ENCODE assay signal across 33 mouse cellular contexts in genomic region chr7:44809466-44809865, GRCm38 (mm10). TPM values are rescaled to one million over a fixed set of nuclear protein-coding genes. Genes with fewer than 3 reads are reported as not detected.
DNase-seq lines count a peak whose midpoint lies in the region; ATAC-seq and TF ChIP-seq lines count a peak whose summit lies in the region.
"Had no signal": no experiment of that assay in that cellular context is flagged by ENCODE, and none has a peak within 500 bp of the region (broad histone marks: within the 10 kb centered on the region; RNA-seq: fewer than 3 reads in every experiment).

No protein-coding gene starts in this region.

- H3K79me2 ChIP-seq in myocyte (ENCODE audit: control insufficient read depth, insufficient read depth): peaks cover 11% of the 10 kb centered on the region

- peak; percentile 58 for DNase-seq in heart, embryonic 10.5 days (ENCODE audit: low spot score)
- DNase-seq in liver: peak; percentile 1
- DNase-seq in thymus, postnatal 4 days: peak; percentile 1
- DNase-seq in thymus, adult 2 months: no peak
- DNase-seq in layer of hippocampus, postnatal 14 days (ENCODE audit: low spot score in 2 of 2): no peak
- DNase-seq: adrenal gland, postnatal 14 days; cerebellum, adult 11 months; cerebellum, adult 9-10 months; cerebellum, postnatal 36 days; embryo, embryonic 11 days; gastrocnemius, adult 2 months; kidney, adult 8-10 months; layer of hippocampus, adult 9-11 months; lung, postnatal 36 days; right cerebral cortex, postnatal 25 days; thymus, postnatal 14 days had no signal

- H3K4me2 ChIP-seq in heart, embryonic 11.5 days: no peak overlapping the region
- H3K4me2 ChIP-seq in liver, embryonic 12.5 days: no peak overlapping the region
- H3K4me2 ChIP-seq in myocyte (ENCODE audit: low read depth): no peak overlapping the region
- H3K4me2 ChIP-seq: embryonic facial prominence, embryonic 13.5 days; heart, embryonic 12.5 days; intestine, embryonic 15.5 days; limb, embryonic 13.5 days; lung, embryonic 15.5 days; midbrain, embryonic 12.5 days had no signal

- peaks cover 23% of the 10 kb centered on the region; the same call in 1 of the 2 replicates for H3K36me3 ChIP-seq in heart, embryonic 10.5 days
- peaks cover 6% of the 10 kb centered on the region; the same call in 1 of the 2 replicates for H3K36me3 ChIP-seq in heart, embryonic 11.5 days (ENCODE audit: control insufficient read depth, insufficient read depth, low read length)
- peaks cover 28% of the 10 kb centered on the region for H3K36me3 ChIP-seq in liver, embryonic 12.5 days
- no peaks in the 10 kb centered on the region for H3K36me3 ChIP-seq in thymus, adult 2 months (ENCODE audit: control insufficient read depth, insufficient read depth, low read length)
- peaks cover 36% of the 10 kb centered on the region for H3K36me3 ChIP-seq in myocyte (ENCODE audit: control insufficient read depth, insufficient read depth)

- H3ac ChIP-seq in myocyte (ENCODE audit: control insufficient read depth, insufficient read length): no peak overlapping the region

- H3K9ac ChIP-seq in heart, embryonic 11.5 days (ENCODE audit: low read depth, low read length): no peak overlapping the region
- H3K9ac ChIP-seq in liver, embryonic 12.5 days: no peak overlapping the region
- H3K9ac ChIP-seq: embryonic facial prominence, embryonic 13.5 days; heart, embryonic 12.5 days; intestine, embryonic 15.5 days; limb, embryonic 13.5 days; liver, embryonic 14.5 days; lung, embryonic 15.5 days; midbrain, embryonic 12.5 days had no signal

- TF ChIP-seq CTCF in thymus, adult 2 months (IDR thresholded peaks at IDR 0.05; ENCODE audit: borderline replicate concordance, control insufficient read depth, extremely low read depth, insufficient read depth, low read length, poor library complexity): no peak

- no peak overlapping the region for H3K4me3 ChIP-seq in heart, embryonic 10.5 days
- H3K4me3 ChIP-seq in heart, embryonic 11.5 days (ENCODE audit: low read depth, low read length): no peak overlapping the region
- no peak overlapping the region for H3K4me3 ChIP-seq in liver, embryonic 12.5 days
- H3K4me3 ChIP-seq in thymus, adult 2 months (ENCODE audit: control insufficient read depth, insufficient read depth, low read length): no peak overlapping the region
- no peak overlapping the region for H3K4me3 ChIP-seq in myocyte
- H3K4me3 ChIP-seq: embryonic facial prominence, embryonic 13.5 days; erythroblast, embryonic 14.5 days; gastrocnemius, adult 2 months; heart, embryonic 12.5 days; intestine, embryonic 15.5 days; limb, embryonic 13.5 days; lung, embryonic 15.5 days; megakaryocyte, embryonic 14.5 days; midbrain, embryonic 12.5 days had no signal

- H3K27ac ChIP-seq in heart, embryonic 10.5 days: no peak overlapping the region
- H3K27ac ChIP-seq in heart, embryonic 11.5 days (ENCODE audit: low read depth, low read length): no peak overlapping the region
- H3K27ac ChIP-seq in liver, embryonic 12.5 days: no peak overlapping the region
- no peak overlapping the region for H3K27ac ChIP-seq in thymus, adult 2 months (ENCODE audit: control insufficient read depth, insufficient read depth, low read length)
- H3K27ac ChIP-seq: embryonic facial prominence, embryonic 13.5 days; gastrocnemius, adult 2 months; intestine, embryonic 15.5 days; kidney, postnatal 0 days; limb, embryonic 13.5 days; liver, embryonic 14.5 days; lung, embryonic 15.5 days; midbrain, embryonic 12.5 days had no signal

- 0 out of 2 replicates have a peak, but pooled peaks cover 1% of the 10 kb centered on the region for H3K4me1 ChIP-seq in heart, embryonic 10.5 days
- no peaks in the 10 kb centered on the region for H3K4me1 ChIP-seq in heart, embryonic 11.5 days (ENCODE audit: control insufficient read depth, insufficient read depth, low read length)
- peaks cover 14% of the 10 kb centered on the region for H3K4me1 ChIP-seq in liver, embryonic 12.5 days
- no peaks in the 10 kb centered on the region for H3K4me1 ChIP-seq in thymus, adult 2 months (replicated peaks; ENCODE audit: control insufficient read depth, insufficient read depth, low read length)
- H3K4me1 ChIP-seq: embryonic facial prominence, embryonic 13.5 days; heart, embryonic 12.5 days; intestine, embryonic 15.5 days; limb, embryonic 13.5 days; lung, embryonic 15.5 days had no signal

- no peak for TF ChIP-seq POLR2A in thymus, adult 2 months (IDR thresholded peaks at IDR 0.05; ENCODE audit: control insufficient read depth, extremely low read depth, insufficient read depth, low read length, poor library complexity)
- TF ChIP-seq POLR2A in myocyte (IDR thresholded peaks at IDR 0.05; ENCODE audit: insufficient read length, low read depth): no peak

- 84% methylated on average over 3 of the region's 3 CpGs for WGBS in heart, embryonic 10.5 days
- WGBS in heart, embryonic 11.5 days (ENCODE audit: insufficient replicate concordance): 87% methylated on average over 3 of the region's 3 CpGs
- WGBS in liver, embryonic 12.5 days (ENCODE audit: insufficient replicate concordance): 66% methylated on average over 3 of the region's 3 CpGs
- WGBS in thymus, adult 2 months: 96% methylated on average over 3 of the region's 3 CpGs

- ATAC-seq in heart, embryonic 11.5 days (replicated peaks; ENCODE audit: insufficient number of reproducible peaks, low FRiP score, low TSS enrichment): no peak
- no peak for ATAC-seq in liver, embryonic 12.5 days
- ATAC-seq: CD4-positive, CD25-positive, alpha-beta regulatory T cell, adult 4 months; forebrain, embryonic 16.5 days; hindbrain, embryonic 16.5 days; intestine, embryonic 15.5 days had no signal

- no peaks in the 10 kb centered on the region for H3K9me3 ChIP-seq in heart, embryonic 10.5 days
- no peaks in the 10 kb centered on the region for H3K9me3 ChIP-seq in heart, embryonic 11.5 days (replicated peaks; ENCODE audit: control insufficient read depth, low read length)
- H3K9me3 ChIP-seq in liver, embryonic 12.5 days (replicated peaks): no peaks in the 10 kb centered on the region
- H3K9me3 ChIP-seq: embryonic facial prominence, embryonic 13.5 days; heart, embryonic 12.5 days; intestine, embryonic 15.5 days; limb, embryonic 13.5 days; lung, embryonic 15.5 days; megakaryocyte, embryonic 14.5 days; midbrain, embryonic 12.5 days had no signal

- H3K27me3 ChIP-seq in heart, embryonic 10.5 days (ENCODE audit: insufficient read depth, poor library complexity, severe bottlenecking): no peaks in the 10 kb centered on the region
- no peaks in the 10 kb centered on the region for H3K27me3 ChIP-seq in heart, embryonic 11.5 days (ENCODE audit: control insufficient read depth, insufficient read depth, low read length)
- peaks cover 16% of the 10 kb centered on the region; the same call in 1 of the 2 replicates for H3K27me3 ChIP-seq in liver, embryonic 12.5 days (replicated peaks)
- H3K27me3 ChIP-seq in thymus, adult 2 months (ENCODE audit: control insufficient read depth, insufficient read depth, low read length): no peaks in the 10 kb centered on the region
- H3K27me3 ChIP-seq in myocyte (ENCODE audit: control insufficient read depth, insufficient read depth, insufficient read length): peaks cover 8% of the 10 kb centered on the region
- H3K27me3 ChIP-seq: embryonic facial prominence, embryonic 13.5 days; heart, embryonic 12.5 days; intestine, embryonic 15.5 days; lung, embryonic 15.5 days had no signal

TF ChIP-seq in myocyte, 11 proteins besides CTCF, POLR2A, EP300 and RAD21 (continues in another document):
- TF ChIP-seq SRF (IDR thresholded peaks at IDR 0.05; ENCODE audit: control insufficient read depth, insufficient read length, low read depth) (no peak), POLR2AphosphoS2 (IDR thresholded peaks at IDR 0.05; ENCODE audit: insufficient read length, low read depth) (peak; percentile 97), E2F4 (IDR thresholded peaks at IDR 0.05; ENCODE audit: insufficient read depth) (no peak)

RNA-seq across cellular contexts. Expression of gene Nup62, which starts 6.4 kb away (rescaled TPM):
- 128 and 132 TPM in 2 replicates for polyA plus RNA-seq in heart, embryonic 10.5 days (2016; fragmentation: Nextera tagmentation; extraction: Ambion mirVana)
- polyA plus RNA-seq in heart, embryonic 11.5 days (2014; fragmentation: Nextera tagmentation; extraction: Ambion mirVana): 49.0 and 57.5 TPM in 2 replicates
- polyA plus RNA-seq in liver, embryonic 12.5 days (2016; fragmentation: Nextera tagmentation; extraction: Ambion mirVana): 82.6 and 84.9 TPM in 2 replicates
- 189 and 223 TPM in 2 replicates for polyA plus RNA-seq in thymus, adult 2 months (2012; rRNA removed)
- polyA plus RNA-seq in myocyte (2012; fragmentation: generic; extraction: Trizol): 77.0 TPM
- total RNA-seq in layer of hippocampus, postnatal 14 days (2021): 10 to 100 TPM; 29.6 to 36.7 TPM

RNA-seq across cellular contexts. Expression of gene Il4i1, which starts 6.7 kb away (rescaled TPM):
- 0.41 and 1.3 TPM in 2 replicates for polyA plus RNA-seq in heart, embryonic 10.5 days (2016; fragmentation: Nextera tagmentation; extraction: Ambion mirVana)
- polyA plus RNA-seq in heart, embryonic 11.5 days (2014; fragmentation: Nextera tagmentation; extraction: Ambion mirVana): 0.14 and 1.2 TPM in 2 replicates
- 0.59 and 0.64 TPM in 2 replicates for polyA plus RNA-seq in liver, embryonic 12.5 days (2016; fragmentation: Nextera tagmentation; extraction: Ambion mirVana)
- 71.7 and 74.4 TPM in 2 replicates for polyA plus RNA-seq in thymus, adult 2 months (2012; rRNA removed)
- 1.9 TPM for polyA plus RNA-seq in myocyte (2012; fragmentation: generic; extraction: Trizol)
- total RNA-seq in layer of hippocampus, postnatal 14 days (2021): 1 to 10 TPM; 1.5 to 1.8 TPM
- total RNA-seq: midbrain, postnatal 0 days had no signal

RNA-seq across cellular contexts. Expression of gene Atf5, which starts 7.0 kb away (rescaled TPM):
- 1.7 and 3.3 TPM in 2 replicates for polyA plus RNA-seq in heart, embryonic 10.5 days (2016; fragmentation: Nextera tagmentation; extraction: Ambion mirVana)
- 1.6 and 1.9 TPM in 2 replicates for polyA plus RNA-seq in heart, embryonic 11.5 days (2014; fragmentation: Nextera tagmentation; extraction: Ambion mirVana)
- 5.4 and 5.7 TPM in 2 replicates for polyA plus RNA-seq in liver, embryonic 12.5 days (2016; fragmentation: Nextera tagmentation; extraction: Ambion mirVana)
- polyA plus RNA-seq in thymus, adult 2 months (2012; rRNA removed): 76.5 and 102 TPM in 2 replicates
- 939 TPM for polyA plus RNA-seq in myocyte (2012; fragmentation: generic; extraction: Trizol)
- 10 to 100 TPM; 27.3 to 28.4 TPM for total RNA-seq in layer of hippocampus, postnatal 14 days (2021)

RNA-seq across cellular contexts. Expression of gene Akt1s1, which starts 39.3 kb away (rescaled TPM):
- polyA plus RNA-seq in heart, embryonic 10.5 days (2016; fragmentation: Nextera tagmentation; extraction: Ambion mirVana): 102 and 103 TPM in 2 replicates
- 38.6 and 53.9 TPM in 2 replicates for polyA plus RNA-seq in heart, embryonic 11.5 days (2014; fragmentation: Nextera tagmentation; extraction: Ambion mirVana)
- polyA plus RNA-seq in liver, embryonic 12.5 days (2016; fragmentation: Nextera tagmentation; extraction: Ambion mirVana): 42.7 and 45.3 TPM in 2 replicates
- 91.4 and 120 TPM in 2 replicates for polyA plus RNA-seq in thymus, adult 2 months (2012; rRNA removed)
- polyA plus RNA-seq in myocyte (2012; fragmentation: generic; extraction: Trizol): 200 TPM
- 10 to 100 TPM; 81.6 to 89.7 TPM for total RNA-seq in layer of hippocampus, postnatal 14 days (2021)

RNA-seq across cellular contexts. Expression of gene Tbc1d17, which starts 39.4 kb away (rescaled TPM):
- polyA plus RNA-seq in heart, embryonic 10.5 days (2016; fragmentation: Nextera tagmentation; extraction: Ambion mirVana): 56.9 and 67.3 TPM in 2 replicates
- 48.2 and 49.2 TPM in 2 replicates for polyA plus RNA-seq in heart, embryonic 11.5 days (2014; fragmentation: Nextera tagmentation; extraction: Ambion mirVana)
- polyA plus RNA-seq in liver, embryonic 12.5 days (2016; fragmentation: Nextera tagmentation; extraction: Ambion mirVana): 34.4 and 39.6 TPM in 2 replicates
- polyA plus RNA-seq in thymus, adult 2 months (2012; rRNA removed): 138 and 151 TPM in 2 replicates
- polyA plus RNA-seq in myocyte (2012; fragmentation: generic; extraction: Trizol): 53.8 TPM
- total RNA-seq in layer of hippocampus, postnatal 14 days (2021): 10 to 100 TPM; 46.2 to 54.2 TPM

Comparison
In these comparisons a context has a peak if more than half of its experiments do, and no peak if none do; other contexts are left out.
1. DNase-seq: peak in heart, embryonic 10.5 days (single experiment), liver (single experiment) and thymus, postnatal 4 days (single experiment); none in thymus, adult 2 months (single experiment) and layer of hippocampus, postnatal 14 days (0 of 2).
2. RNA of gene Il4i1, which starts 6.7 kb away (polyA plus RNA-seq): 71.7 to 74.4 TPM in thymus, adult 2 months; 1.9 TPM in myocyte (single experiment), 0.59 to 0.64 TPM in liver, embryonic 12.5 days, 0.41 to 1.3 TPM in heart, embryonic 10.5 days and 0.14 to 1.2 TPM in heart, embryonic 11.5 days; every median in the first group is over 10 times any median in the second.
3. RNA of gene Atf5, which starts 7.0 kb away (polyA plus RNA-seq): 939 TPM in myocyte (single experiment) and 76.5 to 102 TPM in thymus, adult 2 months; 5.4 to 5.7 TPM in liver, embryonic 12.5 days, 1.7 to 3.3 TPM in heart, embryonic 10.5 days and 1.6 to 1.9 TPM in heart, embryonic 11.5 days; every median in the first group is over 10 times any median in the second.